Mouse (Mus musculus) myocyte (in vitro differentiated cells): ENCODE data around the gene Jakmip3.

Experiments
- E2F4 ChIP-seq: IDR thresholded peaks from one replicate; pipeline ENCODE4 v1.6.1; 2011; ENCODE audit warnings: mild to moderate bottlenecking, control low read depth, moderate library complexity; ENCODE audit not compliant: insufficient read depth
- MYOG ChIP-seq, 3 experiments: IDR thresholded peaks; one replicate each; pipeline ENCODE4 v1.6.1; 2011; ENCODE audit warnings: control low read depth in 2 of 3, low read depth in 2 of 3, mild to moderate bottlenecking in 2 of 3; ENCODE audit not compliant: insufficient read length in 2 of 3, control insufficient read depth in 1 of 3, insufficient read depth in 1 of 3
- POLR2A ChIP-seq: IDR thresholded peaks from one replicate; pipeline ENCODE4 v1.6.1; 2011; ENCODE audit warnings: low read depth, mild to moderate bottlenecking, control low read depth, moderate library complexity; ENCODE audit not compliant: insufficient read length
- TCF12 ChIP-seq: IDR thresholded peaks from one replicate; pipeline ENCODE4 v1.6.1; 2011; ENCODE audit warnings: mild to moderate bottlenecking, control low read depth; ENCODE audit not compliant: poor library complexity, insufficient read depth, severe bottlenecking
- TCF3 ChIP-seq: IDR thresholded peaks from one replicate; pipeline ENCODE4 v1.6.1; 2011; ENCODE audit warnings: low read depth, control low read depth; ENCODE audit not compliant: insufficient read length

GRCm38 (mm10) chr7:139095282-139095681 lies 154.8 kb downstream of the Jakmip3 start:
- no peak for TF ChIP-seq POLR2A
- TF ChIP-seq TCF12, result no peak
- TF ChIP-seq MYOG (IDR thresholded peaks at IDR 0.05; ENCODE audit: control insufficient read depth in 1 of 3, insufficient read depth in 1 of 3, insufficient read length in 2 of 3, low read depth in 2 of 3), result no peak
- TF ChIP-seq E2F4, result no peak
- no peak for TF ChIP-seq TCF3
